Mouse (Mus musculus) midbrain, embryonic 15.5 days (tissue): Measurements from ENCODE around the gene Gm16368. TPM values are rescaled to one million over a fixed set of nuclear protein-coding genes. Genes with fewer than 3 reads are reported as not detected.
"Not testable (repeated sequence)": the region's sequence is repeated elsewhere in the genome, so short reads cannot be mapped to it uniquely, and the experiment has no call there.

ENCODE experiments used
- ATAC-seq: fragments of 200-750 bp; cut with Nextera tagmentation; replicated peaks from 2 replicates; pipeline ENCODE4 v1.8.0; 2017; ENCODE audit warnings: moderate TSS enrichment
- H3K27ac ChIP-seq: fragments of 300-500 bp; sonication (generic); 2 replicates; pipeline ENCODE4 v1.5.1; 2015; ENCODE audit warnings: mild to moderate bottlenecking, inconsistent platforms
- H3K27me3 ChIP-seq: fragments of 300-500 bp; sonication (generic); replicated peaks from 2 replicates; pipeline ENCODE4 v1.6.1; 2015; ENCODE audit warnings: inconsistent platforms
- H3K36me3 ChIP-seq: fragments of 300-500 bp; sonication (generic); replicated peaks from 2 replicates; pipeline ENCODE4 v1.6.1; 2015; ENCODE audit warnings: inconsistent platforms
- H3K4me1 ChIP-seq: fragments of 300-500 bp; sonication (generic); 2 replicates; pipeline ENCODE4 v1.6.1; 2015; ENCODE audit warnings: inconsistent platforms
- H3K4me2 ChIP-seq: fragments of 300-500 bp; sonication (generic); 2 replicates; pipeline ENCODE4 v1.6.1; 2015; ENCODE audit warnings: inconsistent platforms, mild to moderate bottlenecking, moderate library complexity
- H3K4me3 ChIP-seq: fragments of 300-500 bp; sonication (generic); 2 replicates; pipeline ENCODE4 v1.5.1; 2015; ENCODE audit warnings: mild to moderate bottlenecking, inconsistent platforms
- H3K9ac ChIP-seq: fragments of 300-500 bp; sonication (generic); 2 replicates; pipeline ENCODE4 v1.6.1; 2015; ENCODE audit warnings: mild to moderate bottlenecking, inconsistent platforms
- H3K9me3 ChIP-seq: fragments of 300-500 bp; sonication (generic); 2 replicates; pipeline ENCODE4 v1.6.1; 2016; ENCODE audit warnings: inconsistent platforms
- WGBS: fragments of 180-500 bp; shearing (Covaris S2); methylation state at CpG from one replicate; pipeline ENCODE4 v1.1.7; 2015; ENCODE audit warnings: mixed read lengths; 5-methylcytosine and 5-hydroxymethylcytosine counted together
- polyA plus RNA-seq: library from polyadenylated mRNA; unstranded; fragments of >200 nt; fragmentation: Nextera tagmentation; extraction: Ambion mirVana; gene quantifications from 2 replicates; pipeline ENCODE4 v1.2.1, GENCODE M21; 2015

Gm16368 gene
- polyA plus RNA-seq = not detected in 2 replicates

DNA sequence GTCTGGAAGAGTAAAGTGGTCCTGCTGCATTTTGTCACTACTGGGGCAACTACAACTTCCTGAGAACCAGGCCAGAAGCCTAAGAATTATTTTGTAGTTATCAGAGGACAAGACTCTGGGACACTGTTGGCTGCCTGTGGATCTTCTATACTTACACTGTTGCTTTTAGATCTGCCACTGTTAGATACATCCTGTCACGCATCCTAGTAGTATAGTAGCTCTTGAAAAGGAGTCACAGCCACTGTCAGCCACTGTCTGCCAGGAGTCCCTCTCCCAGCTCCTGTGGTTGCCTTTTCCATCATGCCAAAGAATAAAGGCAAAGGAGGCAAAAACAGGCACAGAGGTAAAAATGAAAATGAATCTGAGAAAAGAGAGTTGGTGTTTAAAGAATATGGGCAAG is at the start of gene Gm16368:
TSS of gene Gm16368 (plus strand) at position 301 of the 400 bp plus-strand sequence.
- H3K9ac ChIP-seq, ATAC-seq, H3K9me3 ChIP-seq, H3K36me3 ChIP-seq, H3K27me3 ChIP-seq, H3K4me3 ChIP-seq, H3K27ac ChIP-seq, H3K4me1 ChIP-seq, H3K4me2 ChIP-seq: not testable (repeated sequence)
- 76% methylated on average over 1 of the region's 1 CpGs for WGBS

DNA sequence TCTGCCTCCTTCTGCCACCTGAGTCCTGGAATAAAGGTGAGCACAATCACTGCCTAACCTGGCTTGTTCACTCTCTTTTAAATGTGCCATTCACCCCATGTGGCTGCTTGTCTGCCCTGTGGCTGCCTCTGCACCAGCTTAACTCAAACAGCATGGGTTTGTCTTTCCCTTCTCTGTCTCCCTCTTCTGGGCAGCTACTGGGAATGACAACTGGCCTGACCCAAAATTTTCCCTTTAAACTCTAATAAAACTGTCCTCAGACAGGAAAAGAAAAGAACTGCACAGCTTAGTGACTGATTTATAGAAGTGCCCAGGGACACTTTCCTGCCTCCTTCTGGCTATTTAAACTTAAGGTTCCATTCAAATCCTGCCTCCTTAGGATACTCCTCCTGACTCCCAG is 44.4 kb upstream of the Gm16368 start:
- not testable (repeated sequence) for H3K36me3 ChIP-seq, H3K4me3 ChIP-seq, H3K4me1 ChIP-seq, H3K4me2 ChIP-seq, ATAC-seq, H3K9me3 ChIP-seq, H3K9ac ChIP-seq, H3K27ac ChIP-seq, H3K27me3 ChIP-seq

DNA sequence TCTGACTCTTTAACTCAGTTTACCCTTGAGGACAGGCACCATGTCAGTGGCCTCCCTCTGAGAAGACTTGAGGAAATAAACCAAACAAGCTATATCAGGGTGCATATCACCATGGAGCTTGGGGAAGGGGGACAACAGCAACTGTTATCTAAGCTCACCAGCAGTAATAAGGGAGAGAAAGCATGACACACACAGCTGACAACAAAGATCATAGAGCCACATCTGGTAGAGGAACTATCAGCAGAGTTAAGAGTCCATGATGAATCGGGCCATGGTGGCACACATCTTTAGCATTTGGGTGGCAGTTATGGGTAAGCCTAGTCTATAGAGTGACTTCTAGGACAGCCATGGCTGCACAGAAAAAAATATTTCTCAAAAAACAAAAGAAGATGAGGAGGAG is 43.8 kb upstream of the Gm16368 start:
- H3K4me1 ChIP-seq, ATAC-seq, H3K27ac ChIP-seq, H3K4me3 ChIP-seq, H3K9me3 ChIP-seq, H3K27me3 ChIP-seq, H3K9ac ChIP-seq, H3K4me2 ChIP-seq, H3K36me3 ChIP-seq: not testable (repeated sequence)
- WGBS = 100% methylated on average over 1 of the region's 1 CpGs

DNA sequence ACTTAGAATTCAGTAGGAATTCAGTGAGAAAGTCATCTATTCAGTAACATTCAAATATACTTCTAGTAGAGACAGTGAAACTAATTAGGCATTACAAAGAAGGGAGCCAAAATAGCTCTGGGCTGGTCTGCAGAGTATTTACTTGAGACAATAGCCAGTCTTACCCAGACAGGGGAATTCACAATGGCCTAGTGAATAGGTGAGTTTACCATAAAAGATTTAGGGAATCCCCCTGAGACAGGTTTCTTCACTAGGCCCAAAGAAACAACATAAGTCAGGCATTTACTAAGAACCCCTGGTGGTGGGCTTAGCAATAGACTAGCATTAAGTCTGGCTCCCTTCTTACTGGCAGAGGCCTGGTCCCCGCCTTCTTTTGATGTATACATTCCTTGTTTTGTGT is 38.3 kb upstream of the Gm16368 start:
- H3K27ac ChIP-seq, H3K4me2 ChIP-seq, H3K27me3 ChIP-seq, H3K4me1 ChIP-seq, ATAC-seq, H3K4me3 ChIP-seq, H3K36me3 ChIP-seq, H3K9me3 ChIP-seq, H3K9ac ChIP-seq: not testable (repeated sequence)
- 77% methylated on average over 1 of the region's 1 CpGs for WGBS

Other genes starting within 250 kb of the Gm16368 start
- gene Gm2001, start 241.4 kb upstream of the Gm16368 start, polyA plus RNA-seq = not detected in 2 replicates
- not detected in 2 replicates for gene Gm2016, start 209.6 kb upstream of the Gm16368 start, polyA plus RNA-seq
- not detected in 2 replicates for gene Gm2022, start 188.3 kb upstream of the Gm16368 start, polyA plus RNA-seq
- not detected in 2 replicates for gene Gm2035, start 163.8 kb upstream of the Gm16368 start, polyA plus RNA-seq
- not detected in 2 replicates for gene Gm2042, start 129.6 kb upstream of the Gm16368 start, polyA plus RNA-seq
- not detected in 2 replicates for gene Gm2075, start 71.8 kb upstream of the Gm16368 start, polyA plus RNA-seq
- gene Gm6803, start 64.9 kb upstream of the Gm16368 start, polyA plus RNA-seq = not detected in 2 replicates
- not detected in 2 replicates for gene Gm2056, start 56.7 kb upstream of the Gm16368 start, polyA plus RNA-seq
- gene Gm10436, start 98.4 kb downstream of the Gm16368 start, polyA plus RNA-seq = not detected in 2 replicates
- not detected in 2 replicates for gene Gm8332, start 166.4 kb downstream of the Gm16368 start, polyA plus RNA-seq
- not detected in 2 replicates for gene Gm5662, start 190.8 kb downstream of the Gm16368 start, polyA plus RNA-seq
- gene Gm5039, start 240.3 kb downstream of the Gm16368 start, polyA plus RNA-seq = not detected in 2 replicates